Mouse (Mus musculus) subcutaneous adipose tissue, adult 2 months (tissue): Measurements from ENCODE around the gene Ergic2. TPM values are rescaled to one million over a fixed set of nuclear protein-coding genes. Genes with fewer than 3 reads are reported as not detected.

Experiments used
- polyA plus RNA-seq: library from polyadenylated mRNA; depleted of rRNA; stranded (reverse); fragments of >200 nt; gene quantifications from 2 replicates; pipeline ENCODE4 v1.2.3, GENCODE M21; 2012; ENCODE audit warnings: low replicate concordance; rRNA removed

The Ergic2 gene
- polyA plus RNA-seq: 39.4 and 44.6 TPM in 2 replicates

DNA sequence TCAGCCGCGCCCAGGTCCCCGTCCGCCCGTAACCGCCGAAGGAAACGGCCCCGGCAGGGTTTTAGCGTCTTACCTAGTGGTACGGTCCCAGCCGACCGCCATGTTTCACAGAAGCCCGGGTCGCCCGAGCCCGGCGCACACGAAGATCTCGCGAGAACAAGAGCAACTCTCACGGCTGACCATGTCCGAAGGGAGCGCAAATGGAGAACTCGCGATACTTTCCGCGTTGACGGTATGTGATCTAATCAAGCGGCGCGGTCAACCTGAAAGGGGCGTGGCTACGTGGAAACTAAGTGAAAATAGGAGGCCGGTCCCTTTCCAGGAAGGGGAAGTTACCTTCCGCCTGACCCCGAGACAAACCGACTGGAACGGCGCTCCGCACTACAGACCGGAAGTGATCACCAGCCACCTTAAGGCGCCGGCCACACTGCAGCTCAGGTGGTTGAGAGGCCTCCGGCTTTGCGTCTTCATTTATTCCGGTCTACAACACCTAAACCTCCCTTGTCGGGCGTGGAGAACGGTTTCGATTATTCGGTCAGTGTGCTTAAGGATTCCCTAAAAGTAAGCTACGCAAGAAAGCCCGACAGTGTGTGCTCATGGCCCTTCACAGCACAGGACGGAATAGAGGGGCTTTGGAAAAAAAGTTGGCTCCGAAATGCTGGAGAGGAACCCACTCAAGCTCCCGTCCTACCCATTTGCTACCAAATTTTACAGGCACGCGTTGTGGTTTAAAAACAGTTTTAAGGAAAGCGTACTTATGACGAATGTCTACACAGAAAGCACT lies at the start of gene Ergic2:
Ergic2 (minus strand) TSS at position 478 of the 784 bp plus-strand sequence.

Other genes starting within 250 kb of the Ergic2 start
- gene Far2, start 165.1 kb downstream of the Ergic2 start, polyA plus RNA-seq: 0.11 and 0.94 TPM in 2 replicates
- 7.3 and 25.1 TPM in 2 replicates for gene Tmtc1, start 232.0 kb upstream of the Ergic2 start, polyA plus RNA-seq